Mouse (Mus musculus) right cerebral cortex, postnatal 4 days (tissue): ENCODE measurements around the gene Nmrk1.
"Not testable (repeated sequence)": the region's sequence is repeated elsewhere in the genome, so short reads cannot be mapped to it uniquely, and the experiment has no call there.

Source experiments
- DNase-seq: peaks from one replicate; pipeline ENCODE4 v3.0.0-alpha.2; 2022

The Nmrk1 gene

GRCm38 (mm10) chr19:18631644-18632219 is at the start of gene Nmrk1, which contains the start of gene Ostf1:
Nmrk1 (plus strand) TSS chr19:18631950.
Ostf1 (minus strand) TSS chr19:18631823.
- DNase-seq = peak; percentile 87

- no peak for DNase-seq
Measured at GRCm38 (mm10) chr19:18582226-18582625, 49.5 kb upstream of the Nmrk1 start.

DNA sequence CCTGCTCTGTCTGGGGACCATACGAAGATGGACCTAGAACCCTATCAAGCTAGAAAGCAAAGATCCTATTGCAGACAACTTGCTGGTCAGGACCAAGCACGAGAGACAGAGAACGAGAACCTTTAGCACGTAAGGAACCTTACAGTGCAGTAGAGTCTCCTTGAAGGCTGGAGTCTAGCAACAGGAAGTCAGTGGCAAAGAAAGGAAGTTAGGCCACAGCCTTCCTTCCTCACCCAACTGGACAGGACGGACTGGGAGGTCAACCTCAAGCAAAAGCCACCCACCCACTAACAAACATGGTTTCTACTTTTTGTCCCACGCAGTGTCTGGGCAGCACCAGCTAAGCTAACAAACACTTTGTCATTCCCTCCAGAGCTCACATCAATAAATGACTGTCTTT is 48.9 kb upstream of the Nmrk1 start:
- no peak for DNase-seq

DNA sequence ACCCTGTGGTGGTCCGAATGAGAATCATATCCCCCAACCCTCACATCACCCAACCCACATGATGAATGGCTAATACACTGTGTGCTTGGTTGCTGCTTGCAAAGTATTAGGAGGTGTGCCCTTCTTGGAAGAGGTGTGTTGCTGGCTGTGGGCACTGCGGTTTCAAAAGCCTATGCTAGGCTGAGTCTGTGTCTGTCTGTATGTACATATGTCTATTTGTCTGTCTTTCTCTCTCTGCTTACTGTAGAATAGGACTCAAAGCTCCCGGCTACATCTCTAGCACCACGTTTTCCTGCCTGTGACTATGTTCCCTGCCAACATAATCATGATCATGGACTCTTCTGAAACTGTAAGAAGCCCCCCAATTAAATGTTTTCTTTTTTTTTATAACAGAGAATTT is 48.0 kb upstream of the Nmrk1 start:
- DNase-seq = no peak

- no peak for DNase-seq
Measured at GRCm38 (mm10) chr19:18584621-18585020, 47.1 kb upstream of the Nmrk1 start.

GRCm38 (mm10) chr19:18587118-18587517 is 44.6 kb upstream of the Nmrk1 start:
- DNase-seq = no peak

DNA sequence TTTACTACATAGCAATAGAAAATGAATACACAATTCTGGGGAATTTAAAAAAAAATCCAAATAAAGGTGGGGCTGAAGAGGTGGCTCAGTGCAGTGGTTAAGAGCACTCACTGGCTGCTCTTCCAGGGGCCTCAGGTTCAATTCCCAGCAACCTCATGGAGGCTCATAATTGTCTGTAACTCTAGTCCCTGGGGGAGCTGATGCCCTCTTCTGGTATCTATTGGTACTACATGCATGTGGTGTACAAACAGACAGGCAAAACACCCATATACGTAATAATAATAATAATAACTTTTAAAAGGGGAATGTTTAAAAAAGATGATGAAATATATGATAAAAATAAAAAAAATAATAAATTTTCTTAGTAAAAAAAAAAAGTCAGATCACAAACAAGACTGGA is 43.5 kb upstream of the Nmrk1 start:
- DNase-seq = no peak

DNA sequence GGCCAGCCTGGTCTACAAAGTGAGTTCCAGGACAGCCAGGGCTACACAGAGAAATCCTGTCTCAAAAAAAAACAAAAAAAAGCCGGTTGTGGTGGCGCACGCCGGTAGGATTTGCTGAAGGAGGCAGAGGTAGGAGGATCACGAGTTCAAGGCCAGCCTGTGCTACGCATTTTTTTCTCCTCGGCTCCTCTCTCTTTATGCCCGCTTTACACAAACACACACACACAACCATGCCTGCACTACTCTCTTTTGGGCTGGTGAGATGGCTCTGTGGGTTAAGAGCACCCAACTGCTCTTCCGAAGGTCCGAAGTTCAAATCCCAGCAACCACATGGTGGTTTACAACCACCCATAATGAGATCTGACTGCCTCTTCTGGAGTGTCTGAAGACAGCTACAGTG is 42.9 kb upstream of the Nmrk1 start:
- not testable (repeated sequence) for DNase-seq

DNA sequence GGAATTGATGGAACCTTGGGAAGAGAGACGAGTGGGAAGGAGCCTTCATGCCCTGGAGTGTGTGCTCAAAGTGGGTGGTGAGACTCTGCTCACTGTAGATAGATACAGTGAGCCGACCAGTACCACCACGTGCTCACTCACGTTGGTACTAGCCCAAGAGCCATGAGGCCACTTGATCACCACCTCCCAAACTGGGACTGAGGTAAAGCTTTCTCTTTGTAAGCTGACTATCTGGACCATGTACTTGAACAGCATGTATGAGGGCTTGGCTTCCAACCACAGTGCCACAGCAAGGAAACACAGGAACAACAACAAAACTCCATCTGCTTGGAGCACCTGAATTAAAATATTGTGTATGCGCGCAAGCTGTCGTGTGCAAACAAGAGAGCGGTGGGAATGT is 42.5 kb upstream of the Nmrk1 start:
- no peak for DNase-seq

GRCm38 (mm10) chr19:18590234-18590633 is 41.5 kb upstream of the Nmrk1 start:
- no peak for DNase-seq

DNA sequence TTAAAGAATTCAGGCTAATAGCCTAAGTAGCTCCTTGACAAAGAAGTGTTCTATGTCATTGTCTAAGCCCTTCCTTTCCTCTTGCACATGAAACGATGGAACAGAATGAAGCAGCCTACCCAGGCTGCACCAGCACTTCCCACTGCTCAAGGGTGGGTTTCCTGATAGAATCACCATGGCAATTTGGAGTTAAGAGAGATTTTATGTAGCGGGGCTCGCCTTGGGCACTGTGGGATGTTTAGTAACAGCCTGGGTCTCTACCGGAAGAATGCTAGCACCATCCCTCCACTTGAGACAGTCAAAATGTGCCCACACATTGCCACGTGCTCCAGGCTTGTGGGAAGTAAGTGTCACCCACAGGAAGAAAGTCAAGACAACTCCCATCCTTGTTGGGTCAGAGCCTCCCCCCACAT is 40.8 kb upstream of the Nmrk1 start:
- DNase-seq = no peak

- no peak for DNase-seq
Measured at GRCm38 (mm10) chr19:18592919-18593318, 38.8 kb upstream of the Nmrk1 start.

DNA sequence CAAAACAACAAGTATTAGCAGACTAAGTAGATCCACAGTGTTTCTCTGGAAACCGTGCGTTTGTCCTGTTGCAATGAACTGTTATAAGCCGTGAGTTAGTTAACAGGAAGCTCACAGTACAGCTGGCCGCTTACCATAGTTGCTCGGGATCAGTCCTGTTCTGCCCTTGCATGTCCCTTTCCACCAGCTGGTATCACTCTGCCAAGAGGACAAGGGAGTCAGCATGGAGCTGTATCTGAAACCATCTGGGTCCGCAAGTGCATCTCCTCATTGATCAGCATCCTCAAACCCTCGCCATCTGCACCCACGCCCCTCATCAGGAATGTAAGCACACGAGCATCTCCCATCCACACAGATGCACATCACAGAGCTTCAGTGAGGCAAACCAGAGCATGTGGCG is 38.0 kb upstream of the Nmrk1 start:
- DNase-seq = no peak

GRCm38 (mm10) chr19:18596876-18597275 is 34.9 kb upstream of the Nmrk1 start:
- DNase-seq = no peak

- DNase-seq = no peak
Measured at GRCm38 (mm10) chr19:18597772-18598171, 34.0 kb upstream of the Nmrk1 start.

- DNase-seq = no peak
Measured at GRCm38 (mm10) chr19:18598265-18598926, 33.4 kb upstream of the Nmrk1 start.

DNA sequence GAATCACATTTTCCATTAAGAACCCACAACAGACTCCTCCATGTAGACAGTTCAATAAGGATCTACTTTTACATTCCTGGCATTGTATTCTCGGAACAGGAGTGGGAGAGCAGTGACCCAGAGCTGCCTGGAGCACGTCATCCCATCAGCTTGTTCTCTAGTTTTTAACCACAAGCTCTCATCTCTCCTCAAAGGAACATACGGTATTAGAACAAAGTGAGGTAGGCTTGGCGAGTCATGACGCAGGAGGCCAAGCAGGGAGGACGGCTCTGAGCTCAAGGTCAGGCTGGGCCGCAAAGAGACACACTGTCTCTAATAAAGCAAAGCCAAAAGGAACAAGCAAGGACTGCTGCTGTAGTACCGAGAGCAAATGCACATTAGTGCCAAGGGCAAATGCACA is 32.7 kb upstream of the Nmrk1 start:
- DNase-seq = no peak

GRCm38 (mm10) chr19:18599650-18600049 is 32.1 kb upstream of the Nmrk1 start:
- DNase-seq = no peak

- DNase-seq = no peak
Measured at GRCm38 (mm10) chr19:18600611-18601010, 31.1 kb upstream of the Nmrk1 start.

DNA sequence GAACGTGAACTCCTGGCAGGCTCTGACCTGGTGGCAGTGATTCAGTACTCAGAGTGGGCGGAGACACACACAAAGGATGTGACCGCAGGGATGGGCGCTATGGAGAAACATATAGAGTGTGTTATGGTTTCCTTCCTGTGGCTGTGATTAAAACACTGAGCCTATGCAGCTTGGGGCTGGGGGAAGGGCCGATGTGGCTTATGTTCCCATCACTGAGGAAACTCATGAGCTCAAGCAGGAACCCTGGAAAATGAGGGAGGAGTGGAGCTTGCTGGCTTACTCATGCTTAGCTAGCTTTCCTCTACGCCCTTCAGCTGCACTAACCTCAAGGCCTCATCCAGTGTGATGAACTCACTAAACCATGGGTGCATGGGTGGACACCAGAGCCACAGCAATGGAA is 28.7 kb upstream of the Nmrk1 start:
- no peak for DNase-seq

- no peak for DNase-seq
Measured at GRCm38 (mm10) chr19:18607907-18608306, 23.8 kb upstream of the Nmrk1 start.

- no peak for DNase-seq
Measured at GRCm38 (mm10) chr19:18608975-18609374, 22.8 kb upstream of the Nmrk1 start.

- DNase-seq = no peak
Measured at GRCm38 (mm10) chr19:18614337-18614736, 17.4 kb upstream of the Nmrk1 start.

GRCm38 (mm10) chr19:18615680-18616240 is 16.0 kb upstream of the Nmrk1 start:
- no peak for DNase-seq

DNA sequence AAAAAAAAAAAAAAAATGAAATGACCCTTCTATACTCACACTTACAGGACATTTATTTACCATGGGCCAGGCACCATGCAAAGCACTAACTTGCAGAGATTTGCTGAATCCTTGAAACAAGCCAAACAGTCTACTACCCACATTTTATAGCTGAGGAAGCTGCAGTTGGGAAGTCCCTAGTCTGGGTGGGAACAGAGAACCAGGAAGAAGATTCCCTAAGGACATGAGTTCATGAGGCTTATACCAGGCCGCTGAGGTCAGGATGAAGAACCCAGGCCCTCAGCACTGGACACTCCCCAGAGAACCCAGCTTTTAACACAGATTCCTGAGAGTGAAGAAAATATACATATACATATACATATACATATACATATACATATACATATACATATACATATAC is 14.2 kb upstream of the Nmrk1 start:
- DNase-seq = no peak
